Mouse (Mus musculus): ENCODE measurements around the gene Usp34.
"Not testable (repeated sequence)": the region's sequence is repeated elsewhere in the genome, so short reads cannot be mapped to it uniquely, and the experiment has no call there.

Usp34 gene

GRCm38 (mm10) chr11:23357226-23357625 is 50.5 kb downstream of the Usp34 start:
- in situ Hi-C loops (cut with MboI, MseI): loop anchor here (5.0 kb wide), 1 partner anchor 75 kb away; no protein-coding TSS in a partner anchor

GRCm38 (mm10) chr11:23359687-23360235 is 53.1 kb downstream of the Usp34 start:
- in situ Hi-C loops (cut with MboI, MseI): loop anchor here (5.0 kb wide), 1 partner anchor 77 kb away; no protein-coding TSS in a partner anchor

DNA sequence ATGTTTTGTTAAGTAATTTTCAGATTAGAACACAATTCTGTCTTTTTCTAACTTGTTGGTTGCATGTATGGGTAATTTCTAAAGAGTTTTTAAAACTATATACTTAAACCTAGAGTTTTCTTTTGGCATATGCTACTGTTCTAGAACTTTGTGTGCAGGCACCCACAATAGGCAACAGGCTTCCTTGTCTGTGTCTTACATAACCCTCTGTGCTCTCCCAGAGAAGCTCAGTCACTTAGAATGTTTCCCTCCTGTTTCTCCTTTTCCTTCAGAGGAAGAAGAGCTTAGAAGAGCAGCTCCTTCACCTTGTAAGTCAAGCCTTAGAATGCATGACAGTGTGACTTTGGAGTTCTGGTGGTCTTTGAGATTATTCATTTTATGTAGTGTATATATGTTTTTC is 55.6 kb downstream of the Usp34 start:
- in situ Hi-C loops (cut with MboI, MseI): no loop called here

DNA sequence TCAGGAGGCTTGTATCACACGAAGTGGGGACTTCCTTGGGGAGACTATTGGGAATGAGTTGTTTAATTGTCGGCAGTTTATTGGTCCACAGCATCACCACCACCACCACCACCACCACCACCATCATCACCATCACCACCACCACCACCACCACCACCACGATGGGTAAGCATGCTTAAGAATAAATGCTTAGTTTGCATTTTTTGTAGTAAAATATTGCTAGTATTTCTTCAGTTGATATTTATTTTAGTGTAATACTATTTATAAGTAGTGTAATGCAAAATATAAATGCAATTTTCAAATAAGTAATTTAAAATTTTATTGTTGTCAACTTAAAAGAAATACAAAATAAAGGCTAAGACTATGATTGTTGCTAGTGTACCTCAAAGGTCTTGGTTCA is 57.7 kb downstream of the Usp34 start:
- in situ Hi-C loops (cut with MboI, MseI): no loop called here

DNA sequence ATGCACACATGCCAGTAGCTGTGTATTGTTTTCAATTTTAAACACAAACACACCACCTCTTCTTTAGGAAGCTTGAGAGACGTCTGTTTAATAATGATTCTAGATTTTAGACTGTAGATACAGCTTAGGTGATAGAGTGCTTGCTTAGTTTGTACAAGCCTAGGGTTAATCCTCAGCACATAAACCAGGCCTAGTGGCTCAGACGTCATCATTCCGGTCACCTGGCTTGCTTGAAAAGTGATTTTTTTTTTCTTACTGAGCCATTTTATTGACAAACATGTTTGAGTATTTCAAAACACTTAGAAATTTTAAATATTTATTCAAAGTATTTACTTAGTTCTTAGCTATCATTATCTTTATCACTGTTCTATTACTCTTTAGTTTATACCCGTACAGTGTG is 65.3 kb downstream of the Usp34 start:
- in situ Hi-C loops (cut with MboI, MseI): loop anchor here (10.0 kb wide), 1 partner anchor 103 kb away; no protein-coding TSS in a partner anchor

GRCm38 (mm10) chr11:23372490-23372889 is 65.8 kb downstream of the Usp34 start:
- in situ Hi-C loops (cut with MboI, MseI): loop anchor here (10.0 kb wide), 1 partner anchor 102 kb away; no protein-coding TSS in a partner anchor

- in situ Hi-C loops (cut with MboI, MseI): no loop called here
These were observed 73.4 kb downstream of the Usp34 start for GRCm38 (mm10) chr11:23380055-23380454.

GRCm38 (mm10) chr11:23380595-23380994 is 73.9 kb downstream of the Usp34 start:
- in situ Hi-C loops (cut with MboI, MseI): no loop called here

- in situ Hi-C loops (cut with MboI, MseI): no loop called here
These were observed 76.1 kb downstream of the Usp34 start for GRCm38 (mm10) chr11:23382787-23383186.

GRCm38 (mm10) chr11:23389649-23390048 is 83.0 kb downstream of the Usp34 start:
- in situ Hi-C loops (cut with MboI, MseI): no loop called here

DNA sequence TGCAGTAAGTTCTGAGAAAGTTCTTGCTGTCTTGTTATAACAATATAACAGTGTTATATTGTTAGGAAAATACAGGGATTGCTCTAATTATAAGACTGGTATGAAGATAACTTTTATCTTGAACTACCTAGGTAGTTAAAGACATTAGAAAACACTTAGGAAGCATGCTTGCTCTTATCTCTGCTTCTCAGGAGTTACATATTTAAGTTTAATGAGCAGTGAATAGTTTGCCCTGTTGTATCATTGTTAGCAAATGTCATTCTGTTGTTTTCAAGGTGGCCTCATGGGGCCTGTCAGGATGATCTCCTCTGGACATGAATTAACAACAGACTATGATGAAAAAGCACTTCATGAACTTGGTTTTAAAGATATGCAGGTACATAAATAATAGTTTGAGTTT is 85.9 kb downstream of the Usp34 start:
- in situ Hi-C loops (cut with MboI, MseI): no loop called here

DNA sequence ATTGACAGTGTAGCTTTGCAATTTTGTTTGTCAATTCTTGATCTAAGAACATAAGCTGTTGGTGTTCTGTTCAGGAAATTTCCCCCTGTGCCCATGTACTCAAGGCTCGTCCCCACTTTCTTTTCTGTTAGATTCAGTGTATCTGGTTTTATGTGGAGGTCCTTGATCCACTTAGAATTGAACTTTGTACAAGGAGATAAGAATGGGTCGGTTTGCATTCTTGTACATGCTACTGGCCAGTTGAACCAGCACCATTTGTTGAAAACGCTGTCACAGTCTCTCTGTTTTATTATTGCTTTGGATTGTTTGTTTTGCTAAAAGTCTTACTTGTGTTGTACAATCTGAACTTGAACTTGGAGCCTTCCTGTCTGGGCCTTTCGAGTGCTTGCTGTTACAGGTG is 89.9 kb downstream of the Usp34 start:
- in situ Hi-C loops (cut with MboI, MseI): no loop called here

DNA sequence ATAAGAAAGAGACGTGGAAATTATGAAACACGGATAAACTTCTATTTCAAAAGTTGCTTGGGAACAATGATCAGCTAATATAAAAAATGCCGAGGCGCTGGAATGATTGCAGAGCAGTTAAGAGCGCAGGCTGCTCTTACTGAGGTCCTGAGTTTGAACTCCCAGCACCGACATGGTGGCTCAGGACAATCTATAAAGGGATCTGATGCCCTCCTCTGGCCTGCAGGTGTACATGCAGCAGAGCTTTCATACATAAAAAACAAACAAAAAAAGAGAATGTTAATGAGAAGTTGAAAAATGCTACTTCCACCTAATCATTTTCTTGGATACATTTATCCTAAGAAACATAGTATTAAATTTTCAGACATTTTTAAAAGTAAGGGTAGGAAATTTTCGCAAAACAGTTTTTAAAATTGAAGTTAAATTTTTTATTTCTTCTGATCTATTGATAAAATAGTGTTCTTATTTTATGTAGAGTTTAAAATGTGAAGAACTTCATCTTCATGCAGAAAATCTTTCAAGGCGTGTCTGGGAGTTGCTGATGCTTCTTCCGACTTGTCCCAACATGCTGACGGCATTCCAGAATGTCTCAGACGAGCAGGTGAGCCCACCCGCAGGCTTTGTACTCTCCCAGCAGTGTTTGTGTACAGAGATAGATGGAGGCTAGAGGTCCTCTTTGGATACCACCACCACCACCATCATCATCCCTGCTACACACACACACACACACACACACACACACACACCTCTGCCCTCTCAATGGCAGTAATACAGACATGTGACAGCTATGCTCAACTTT is 94.5 kb downstream of the Usp34 start:
- in situ Hi-C loops (cut with MboI, MseI): no loop called here

- in situ Hi-C loops (cut with MboI, MseI): no loop called here
These were observed 121.6 kb downstream of the Usp34 start for GRCm38 (mm10) chr11:23428301-23428700.

DNA sequence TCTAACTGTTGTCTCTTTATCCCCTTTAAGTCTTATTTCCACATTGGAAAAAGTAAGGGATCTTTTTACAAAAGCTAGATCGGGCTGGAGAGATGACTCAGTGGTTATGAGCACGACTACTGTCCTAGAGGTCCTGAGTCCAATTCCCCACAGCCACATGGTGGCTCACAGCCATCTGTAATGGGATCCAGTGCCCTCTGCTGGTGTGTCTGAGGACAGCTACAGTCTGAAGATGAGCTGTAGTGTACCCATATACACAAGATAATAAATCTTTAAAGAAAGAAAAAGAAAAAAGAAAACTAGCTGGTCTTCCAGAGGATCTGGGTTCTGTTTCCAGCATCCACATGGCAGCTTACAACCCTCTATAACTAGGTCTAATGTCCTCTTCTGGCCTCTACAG is 123.3 kb downstream of the Usp34 start:
- in situ Hi-C loops (cut with MboI, MseI): no loop called here

- in situ Hi-C loops (cut with MboI, MseI): no loop called here
These were observed 129.4 kb downstream of the Usp34 start for GRCm38 (mm10) chr11:23436076-23436475.

DNA sequence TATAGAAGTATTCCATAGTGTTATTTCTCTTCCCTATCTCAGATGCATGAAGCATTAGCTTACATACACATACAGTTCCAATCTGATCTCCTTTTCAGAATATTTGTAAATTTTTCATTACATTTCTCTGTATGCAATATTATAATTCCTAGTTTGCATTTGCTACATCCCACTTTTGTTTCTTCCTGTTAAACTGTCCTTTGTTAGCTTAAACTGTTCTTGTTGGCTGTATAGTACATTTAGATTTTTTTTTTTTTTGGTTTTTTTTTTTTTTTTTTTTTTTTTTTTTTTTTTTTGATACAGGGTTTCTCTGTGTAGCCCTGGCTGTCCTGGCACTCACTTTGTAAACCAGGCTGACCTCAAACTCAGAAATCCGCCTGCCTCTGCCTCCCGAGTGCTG is 159.2 kb downstream of the Usp34 start:
- in situ Hi-C loops (cut with MboI, MseI): not testable (repeated sequence)

GRCm38 (mm10) chr11:23489955-23490354 is 183.3 kb downstream of the Usp34 start:
- in situ Hi-C loops (cut with MboI, MseI): no loop called here

- in situ Hi-C loops (cut with MboI, MseI): no loop called here
These were observed 185.5 kb downstream of the Usp34 start for GRCm38 (mm10) chr11:23492048-23492790.

GRCm38 (mm10) chr11:23495231-23495630 is 188.5 kb downstream of the Usp34 start:
- in situ Hi-C loops (cut with MboI, MseI): loop anchor here (5.0 kb wide), 1 partner anchor 488 kb away; the partner anchor contains the start of gene Fam161a

DNA sequence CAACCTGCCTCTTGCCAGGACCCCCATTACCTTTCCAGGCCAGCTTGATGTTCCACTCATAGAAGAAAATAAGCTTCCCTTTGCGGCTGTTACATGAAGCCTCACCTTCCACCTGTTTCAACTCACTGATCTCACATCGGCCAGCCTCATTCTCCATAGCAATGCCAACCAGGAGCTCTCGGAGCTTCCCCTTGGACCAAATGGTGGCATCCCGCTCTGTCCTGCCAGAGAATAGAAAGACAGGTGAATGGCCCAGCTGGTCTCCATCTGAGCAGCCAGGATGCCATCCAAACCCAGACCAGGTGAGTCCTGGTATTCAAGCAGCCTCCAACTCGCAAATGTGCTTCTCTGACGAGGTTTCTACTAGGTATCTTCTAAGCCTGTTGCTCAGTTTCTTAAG is 190.0 kb downstream of the Usp34 start:
- in situ Hi-C loops (cut with MboI, MseI): loop anchor here (5.0 kb wide), 1 partner anchor 489 kb away; the partner anchor contains the start of gene Fam161a

- in situ Hi-C loops (cut with MboI, MseI): loop anchor here (5.0 kb wide), 1 partner anchor 490 kb away; the partner anchor contains the start of gene Fam161a
These were observed 190.6 kb downstream of the Usp34 start for GRCm38 (mm10) chr11:23497335-23497717.
